Mouse (Mus musculus) stomach, embryonic 15.5 days (tissue): ENCODE data around the gene Macrod1. TPM values are rescaled to one million over a fixed set of nuclear protein-coding genes. Genes with fewer than 3 reads are reported as not detected.

Source experiments
- ATAC-seq: fragments of 200-750 bp; cut with Nextera tagmentation; 2 replicates; pipeline ENCODE4 v1.8.0; 2017; ENCODE audit warnings: low read depth, moderate number of reproducible peaks, moderate TSS enrichment; ENCODE audit not compliant: insufficient read depth, low FRiP score
- H3K27ac ChIP-seq: fragments of 300-500 bp; sonication (generic); 2 replicates; pipeline ENCODE4 v1.5.1; 2015; ENCODE audit warnings: mild to moderate bottlenecking, inconsistent platforms
- H3K27me3 ChIP-seq: fragments of 300-500 bp; sonication (generic); replicated peaks from 2 replicates; pipeline ENCODE4 v1.6.1; 2015; ENCODE audit warnings: inconsistent platforms
- H3K36me3 ChIP-seq: fragments of 300-500 bp; sonication (generic); 2 replicates; pipeline ENCODE4 v1.6.1; 2015; ENCODE audit warnings: inconsistent platforms
- H3K4me1 ChIP-seq: fragments of 300-500 bp; sonication (generic); 2 replicates; pipeline ENCODE4 v1.6.1; 2015; ENCODE audit warnings: inconsistent platforms
- H3K4me2 ChIP-seq: fragments of 300-500 bp; sonication (generic); 2 replicates; pipeline ENCODE4 v1.6.1; 2015; ENCODE audit warnings: mild to moderate bottlenecking, inconsistent platforms
- H3K4me3 ChIP-seq: fragments of 300-500 bp; sonication (generic); replicated peaks from 2 replicates; pipeline ENCODE4 v1.5.1; 2015; ENCODE audit warnings: inconsistent platforms
- H3K9ac ChIP-seq: fragments of 300-500 bp; sonication (generic); 2 replicates; pipeline ENCODE4 v1.6.1; 2015; ENCODE audit warnings: inconsistent platforms
- H3K9me3 ChIP-seq: fragments of 300-500 bp; sonication (generic); 2 replicates; pipeline ENCODE4 v1.6.1; 2016; ENCODE audit warnings: inconsistent platforms
- WGBS: fragments of 180-500 bp; shearing (Covaris S2); methylation state at CpG from one replicate; pipeline ENCODE4 v1.1.7; 2015; 5-methylcytosine and 5-hydroxymethylcytosine counted together
- polyA plus RNA-seq: library from polyadenylated mRNA; unstranded; fragments of >200 nt; fragmentation: Nextera tagmentation; extraction: Ambion mirVana; gene quantifications from 2 replicates; pipeline ENCODE4 v1.2.1, GENCODE M21; 2015

The Macrod1 gene
- polyA plus RNA-seq, 1 experiment from 2014 or later, result 13.3 TPM

- 78% methylated on average over 7 of the region's 7 CpGs for WGBS
Measured at GRCm38 (mm10) chr19:7151300-7151926, 94.8 kb downstream of the Macrod1 start.

DNA sequence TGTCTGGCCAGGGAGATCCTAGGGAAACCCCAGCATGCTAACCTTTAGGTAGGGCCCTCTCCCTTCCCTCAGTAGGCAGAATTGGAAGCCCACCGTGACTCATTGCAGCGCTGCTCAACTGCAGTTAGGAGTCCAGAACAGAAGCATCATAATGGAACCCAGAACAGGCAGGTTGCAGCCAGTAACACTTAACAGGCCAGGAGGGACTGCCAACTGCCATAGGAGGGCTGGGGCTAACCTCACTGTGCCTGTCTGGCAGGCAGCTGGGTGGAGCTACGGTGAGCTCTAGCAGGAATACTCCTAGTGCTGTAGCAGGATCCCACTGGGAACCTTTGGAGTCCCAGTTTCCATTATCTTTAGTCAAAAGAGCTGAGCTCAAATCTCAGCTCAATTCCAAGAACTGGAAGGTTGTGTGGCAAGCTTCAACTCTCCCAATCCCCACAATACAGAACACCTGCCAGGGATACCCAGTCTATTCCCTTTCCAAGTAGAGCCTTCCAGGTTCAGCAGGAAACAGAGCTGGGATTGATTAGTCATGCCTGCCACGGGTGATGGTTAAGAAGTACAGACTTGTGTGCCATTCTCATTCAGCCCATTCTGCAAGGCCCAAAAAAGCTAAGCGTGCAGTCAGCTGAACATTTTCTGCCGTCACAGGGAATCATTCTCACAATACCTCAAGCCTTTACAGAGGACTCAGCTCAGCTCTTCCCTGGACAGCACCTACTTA lies 95.5 kb downstream of the Macrod1 start:
- H3K27me3 ChIP-seq, result no peaks in the 10 kb centered on the region
- WGBS, result 84% methylated on average over 6 of the region's 6 CpGs

More at GRCm38 (mm10) chr19:7151300-7151926, 94.8 kb downstream of the Macrod1 start:
- Histone ChIP-seq H3K4me3 (no peak overlapping the region), H3K9ac (no peak overlapping the region), H3K27me3 (no peaks in the 10 kb centered on the region), H3K4me1 (peaks cover 16% of the 10 kb centered on the region), H3K9me3 (no peaks in the 10 kb centered on the region), H3K27ac (no peak overlapping the region), H3K4me2 (no peak overlapping the region), H3K36me3 (no peaks in the 10 kb centered on the region)
- ATAC-seq, result no peak

GRCm38 (mm10) chr19:7153232-7153631 lies 96.6 kb downstream of the Macrod1 start:
- H3K27ac ChIP-seq, result 0 out of 2 replicates have a peak overlapping the region, but pooled peaks have one; percentile 14

More for the DNA sequence above, 95.5 kb downstream of the Macrod1 start:
- no peak overlapping the region for H3K27ac ChIP-seq
- H3K9me3 ChIP-seq, result no peaks in the 10 kb centered on the region
- ATAC-seq, result no peak
- no peak overlapping the region for H3K9ac ChIP-seq
- no peaks in the 10 kb centered on the region for H3K36me3 ChIP-seq
- H3K4me1 ChIP-seq, result peaks cover 20% of the 10 kb centered on the region
- H3K4me2 ChIP-seq, result no peak overlapping the region
- no peak overlapping the region for H3K4me3 ChIP-seq

DNA sequence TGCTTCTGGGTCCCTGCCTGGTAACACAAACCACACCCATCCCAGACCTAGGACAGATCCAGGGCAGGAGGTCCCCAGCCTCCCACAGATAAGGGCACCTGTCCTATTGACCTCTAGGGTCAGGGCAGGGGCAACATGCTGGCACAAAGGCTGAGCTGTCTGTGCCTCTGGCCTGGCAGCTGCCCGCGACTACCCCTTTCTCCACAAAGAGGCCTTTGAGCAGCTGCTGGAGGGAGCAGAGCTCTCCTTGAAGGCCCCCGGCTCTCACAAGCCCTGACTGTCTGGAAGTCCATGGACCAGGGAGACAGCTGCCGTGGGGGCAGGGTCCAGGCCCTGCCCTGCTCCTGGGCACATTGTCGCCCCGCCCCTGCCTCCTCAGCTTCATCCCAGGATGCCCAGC lies 98.6 kb downstream of the Macrod1 start:
- WGBS, result 80% methylated on average over 6 of the region's 6 CpGs
- ATAC-seq, result peak; percentile 36; the same call in 1 of the 2 replicates

More at GRCm38 (mm10) chr19:7153232-7153631, 96.6 kb downstream of the Macrod1 start:
- Histone ChIP-seq H3K4me1 (peaks cover 30% of the 10 kb centered on the region), H3K4me3 (no peak overlapping the region), H3K4me2 (no peak overlapping the region), H3K36me3 (no peaks in the 10 kb centered on the region), H3K9me3 (no peaks in the 10 kb centered on the region), H3K9ac (no peak overlapping the region), H3K27me3 (no peaks in the 10 kb centered on the region)
- no peak for ATAC-seq
- WGBS, result 36% methylated on average over 7 of the region's 7 CpGs

DNA sequence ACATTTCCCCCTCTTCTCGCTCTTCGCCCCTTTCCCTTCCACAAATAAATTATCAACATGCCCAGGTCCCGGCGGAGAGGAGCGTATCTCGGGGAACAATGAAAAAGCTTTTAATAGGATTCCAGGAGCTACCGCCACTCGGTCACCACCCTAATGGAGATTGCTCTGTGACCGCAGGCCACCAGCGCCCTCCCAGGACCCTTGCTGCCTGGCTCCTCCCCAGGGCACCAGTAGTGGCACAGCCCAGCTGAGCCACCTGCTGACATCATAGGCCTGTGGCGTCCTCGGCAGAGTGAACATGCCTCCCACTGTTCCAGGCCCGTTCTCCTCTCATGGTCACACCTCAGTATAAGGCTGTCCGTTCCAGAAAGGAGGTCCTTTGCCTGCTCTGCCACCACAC lies 101.1 kb downstream of the Macrod1 start:
- no peak overlapping the region for H3K27ac ChIP-seq
- H3K9me3 ChIP-seq, result no peaks in the 10 kb centered on the region
- 0 out of 2 replicates have a peak overlapping the region, but pooled peaks have one; percentile 6 for H3K9ac ChIP-seq
- H3K4me3 ChIP-seq, result no peak overlapping the region
- no peak for ATAC-seq
- H3K4me2 ChIP-seq, result no peak overlapping the region
- H3K27me3 ChIP-seq, result no peaks in the 10 kb centered on the region; the same call in 1 of the 2 replicates
- 44% methylated on average over 14 of the region's 14 CpGs for WGBS
- H3K4me1 ChIP-seq, result peaks cover 31% of the 10 kb centered on the region; the same call in 1 of the 2 replicates
- H3K36me3 ChIP-seq, result no peaks in the 10 kb centered on the region

More for the DNA sequence above, 98.6 kb downstream of the Macrod1 start:
- Histone ChIP-seq H3K27me3 (no peaks in the 10 kb centered on the region; the same call in 1 of the 2 replicates), H3K36me3 (no peaks in the 10 kb centered on the region), H3K4me3 (no peak overlapping the region), H3K4me1 (peaks cover 30% of the 10 kb centered on the region; the same call in 1 of the 2 replicates), H3K9ac (no peak overlapping the region), H3K9me3 (no peaks in the 10 kb centered on the region), H3K4me2 (no peak overlapping the region), H3K27ac (0 out of 2 replicates have a peak overlapping the region, but pooled peaks have one; percentile 2)

- H3K4me1 ChIP-seq, result peaks cover 37% of the 10 kb centered on the region
- no peaks in the 10 kb centered on the region for H3K9me3 ChIP-seq
- H3K4me2 ChIP-seq, result peak overlapping the region; percentile 22; the same call in 1 of the 2 replicates
- no peak; the same call in 1 of the 2 replicates for ATAC-seq
- no peaks in the 10 kb centered on the region for H3K36me3 ChIP-seq
- H3K9ac ChIP-seq, result no peak overlapping the region
- H3K4me3 ChIP-seq, result no peak overlapping the region
- H3K27ac ChIP-seq, result peak overlapping the region; percentile 2; the same call in 1 of the 2 replicates
- H3K27me3 ChIP-seq, result peaks cover 13% of the 10 kb centered on the region; the same call in 1 of the 2 replicates
- WGBS, result 12% methylated on average over 13 of the region's 14 CpGs
Measured at GRCm38 (mm10) chr19:7160151-7160906, 103.7 kb downstream of the Macrod1 start.

GRCm38 (mm10) chr19:7161064-7161463 lies 104.5 kb downstream of the Macrod1 start:
- Histone ChIP-seq H3K27ac (no peak overlapping the region), H3K9ac (no peak overlapping the region), H3K4me1 (peaks cover 41% of the 10 kb centered on the region), H3K36me3 (no peaks in the 10 kb centered on the region), H3K4me2 (no peak overlapping the region), H3K9me3 (no peaks in the 10 kb centered on the region), H3K27me3 (peaks cover 19% of the 10 kb centered on the region; the same call in 1 of the 2 replicates), H3K4me3 (no peak overlapping the region)
- 80% methylated on average over 3 of the region's 3 CpGs for WGBS
- no peak for ATAC-seq

- no peaks in the 10 kb centered on the region for H3K9me3 ChIP-seq
- no peak overlapping the region for H3K27ac ChIP-seq
- no peaks in the 10 kb centered on the region for H3K36me3 ChIP-seq
- H3K4me2 ChIP-seq, result peak overlapping the region; percentile 100
- no peak for ATAC-seq
- no peak overlapping the region; the same call in 1 of the 2 replicates for H3K9ac ChIP-seq
- H3K27me3 ChIP-seq, result peaks cover 33% of the 10 kb centered on the region
- WGBS, result 14% methylated on average over 6 of the region's 6 CpGs
- peaks cover 31% of the 10 kb centered on the region for H3K4me1 ChIP-seq
- peak overlapping the region; percentile 66 for H3K4me3 ChIP-seq
Measured at GRCm38 (mm10) chr19:7164238-7164637, 107.6 kb downstream of the Macrod1 start.

GRCm38 (mm10) chr19:7164820-7165323 lies 108.3 kb downstream of the Macrod1 start:
- 1% methylated on average over 35 of the region's 35 CpGs for WGBS
- Histone ChIP-seq H3K9me3 (no peaks in the 10 kb centered on the region), H3K4me2 (peak overlapping the region; percentile 100), H3K27ac (no peak overlapping the region), H3K36me3 (no peaks in the 10 kb centered on the region), H3K4me1 (peaks cover 28% of the 10 kb centered on the region), H3K27me3 (peaks cover 33% of the 10 kb centered on the region), H3K4me3 (peak overlapping the region; percentile 66), H3K9ac (peak overlapping the region; percentile 58)
- 0 out of 2 replicates have a peak, but pooled peaks have one; percentile 8 for ATAC-seq

DNA sequence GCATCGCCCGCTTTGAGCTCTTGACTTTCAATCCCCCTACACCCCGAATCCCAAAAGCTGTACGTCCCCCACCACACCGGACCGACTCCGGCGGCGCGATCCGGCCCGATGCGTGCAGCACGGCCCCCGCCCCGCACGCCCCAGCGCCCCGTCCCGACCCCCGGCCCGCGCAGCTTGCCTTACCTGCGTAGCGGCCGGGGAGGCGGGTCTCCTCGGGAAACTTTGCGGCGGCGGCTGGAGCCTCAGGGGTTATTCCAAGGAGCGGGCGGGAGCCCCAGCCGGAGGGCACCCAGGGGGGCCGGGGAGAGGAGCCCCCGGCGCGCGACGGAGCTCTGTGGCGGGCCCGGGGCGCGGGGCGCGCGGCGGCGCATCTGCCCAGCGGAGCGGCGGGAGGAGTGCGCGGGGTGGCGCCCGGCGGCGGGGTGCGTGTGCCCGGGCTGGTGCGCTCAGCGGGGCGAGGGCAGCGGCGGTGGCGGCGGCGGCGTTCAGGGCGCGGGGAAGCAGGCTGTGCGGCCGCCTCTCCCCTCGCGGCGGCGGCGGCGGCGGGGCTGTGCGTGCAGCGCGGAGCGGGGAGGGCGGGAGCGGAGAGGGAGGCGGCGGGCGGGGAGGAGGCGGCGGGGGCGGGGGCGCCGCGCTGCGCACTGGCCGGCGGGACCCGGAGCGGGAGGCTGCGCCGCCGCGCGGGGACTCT lies 109.0 kb downstream of the Macrod1 start:
- no peak overlapping the region for H3K27ac ChIP-seq
- peak overlapping the region; percentile 58 for H3K9ac ChIP-seq
- H3K4me2 ChIP-seq, result peak overlapping the region; percentile 100
- peak overlapping the region; percentile 66 for H3K4me3 ChIP-seq
- no peaks in the 10 kb centered on the region for H3K9me3 ChIP-seq
- ATAC-seq, result no peak
- H3K4me1 ChIP-seq, result peaks cover 21% of the 10 kb centered on the region
- WGBS, result 1% methylated on average over 64 of the region's 105 CpGs
- H3K27me3 ChIP-seq, result peaks cover 33% of the 10 kb centered on the region
- H3K36me3 ChIP-seq, result no peaks in the 10 kb centered on the region
